Mouse (Mus musculus) lung, postnatal 4 days (tissue): ENCODE results near the gene Actn4.

Experiments used
- DNase-seq, 2 experiments: peaks; one replicate each; pipeline ENCODE4 v3.0.0; 2021

Actn4 gene

DNA sequence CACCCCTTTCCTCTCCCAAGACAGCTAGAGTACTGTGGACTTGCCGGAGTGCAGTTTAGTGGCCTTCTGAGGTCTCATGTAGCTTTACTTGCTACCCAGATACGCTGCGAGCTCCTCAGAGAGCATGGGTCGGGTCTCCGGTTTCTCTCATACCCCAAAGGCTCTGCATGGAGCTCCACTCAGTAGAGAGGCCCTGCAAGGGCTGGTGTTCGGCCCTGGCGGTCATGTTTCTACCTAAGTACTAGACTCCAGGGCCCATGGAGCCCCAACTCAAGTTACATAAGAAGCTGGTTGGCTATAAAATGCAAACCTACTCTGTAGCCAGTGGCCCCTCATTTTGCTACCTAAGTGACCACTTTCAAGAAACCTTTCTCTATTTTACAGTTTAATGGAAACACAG, 13.4 kb downstream of the Actn4 start:
- no peak for DNase-seq

DNA sequence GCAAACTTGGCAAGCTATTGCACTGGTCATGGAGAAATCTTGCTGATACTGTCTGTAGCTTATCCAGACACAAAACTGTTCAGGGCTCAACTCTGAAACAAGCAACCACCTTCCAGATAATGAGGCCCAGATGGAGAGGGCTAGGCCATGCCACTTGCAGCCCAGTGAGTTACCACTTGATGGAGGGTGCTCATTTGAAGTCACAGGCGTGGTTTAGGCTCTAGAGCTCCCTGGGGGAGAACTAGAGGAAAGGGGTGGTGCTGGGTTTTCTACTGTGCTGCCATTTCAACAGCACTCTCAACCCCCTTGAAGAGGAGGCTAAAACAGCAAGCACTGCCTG, 15.9 kb downstream of the Actn4 start:
- DNase-seq = no peak

DNA sequence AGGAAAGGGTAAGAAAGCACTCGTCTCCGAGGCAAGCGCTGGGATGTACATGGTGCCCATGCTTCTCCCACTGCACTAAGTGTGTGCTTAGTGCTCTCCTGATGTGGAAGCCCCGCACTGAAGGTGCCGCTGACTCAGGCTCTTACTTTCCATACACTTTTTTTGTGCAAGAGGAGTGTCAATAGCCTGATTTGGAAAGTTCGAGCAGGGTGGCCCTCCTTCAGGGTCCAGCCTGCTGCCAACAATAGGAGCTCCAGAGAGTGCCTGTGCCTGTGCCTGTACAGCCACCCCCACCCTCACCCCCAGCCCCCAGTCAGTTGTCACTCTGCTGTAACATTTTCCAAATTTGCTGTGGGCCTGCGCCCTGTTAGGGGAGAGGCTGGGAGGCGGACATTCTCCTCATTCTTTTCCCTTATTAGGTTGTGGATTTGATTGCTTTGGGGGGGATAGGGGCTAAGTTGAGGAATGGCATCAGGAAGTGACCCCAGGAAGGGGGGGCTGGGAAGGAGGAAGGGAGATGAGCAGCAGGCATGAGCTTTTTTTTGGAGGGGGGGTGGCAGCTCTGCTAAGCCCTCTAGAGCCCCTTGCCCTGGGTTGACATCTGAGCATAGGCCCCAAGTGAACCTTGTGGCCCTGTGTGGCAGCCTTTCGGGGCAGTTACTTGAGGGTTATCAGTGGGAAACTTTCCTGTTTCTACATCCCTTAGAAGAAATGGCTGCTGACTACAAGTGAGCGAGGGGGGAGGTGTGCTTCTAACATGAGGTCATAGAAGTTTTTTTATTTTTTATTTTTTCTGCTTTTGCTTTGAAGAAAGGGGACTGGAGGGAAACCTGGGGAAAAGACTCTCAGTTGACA, 16.5 kb downstream of the Actn4 start:
- peak; percentile 61 to 74 for DNase-seq

DNA sequence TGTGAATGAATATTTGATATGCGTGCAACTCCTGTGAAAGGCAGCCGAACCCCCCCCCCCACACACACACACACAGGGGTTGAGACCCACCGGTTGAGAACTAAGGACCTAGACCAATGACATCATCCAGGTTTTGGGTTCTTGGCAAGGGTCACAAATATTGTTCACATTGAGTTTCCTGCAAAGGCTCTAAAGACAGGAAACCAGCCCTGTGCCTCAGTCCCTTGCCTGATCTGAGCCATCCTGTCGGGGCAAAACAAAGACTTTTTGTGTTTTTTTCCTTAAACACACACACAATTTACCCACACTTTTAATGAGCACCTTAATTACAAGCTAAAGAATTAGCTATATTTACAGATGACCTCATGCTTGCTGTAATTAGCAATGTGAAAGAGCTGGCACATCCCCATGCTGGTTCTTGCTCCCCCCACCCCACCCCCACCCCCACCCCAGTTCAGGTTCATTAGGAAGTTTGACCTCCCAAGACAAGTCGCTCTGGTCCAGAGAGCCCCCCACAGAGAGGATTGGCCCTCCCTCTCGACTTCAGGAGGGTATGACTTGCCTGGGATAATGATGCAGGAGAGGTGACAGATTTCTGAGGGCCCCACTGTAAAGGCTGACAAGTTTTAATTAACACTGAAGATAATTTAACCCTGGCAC, 17.3 kb downstream of the Actn4 start:
- no peak for DNase-seq

DNA sequence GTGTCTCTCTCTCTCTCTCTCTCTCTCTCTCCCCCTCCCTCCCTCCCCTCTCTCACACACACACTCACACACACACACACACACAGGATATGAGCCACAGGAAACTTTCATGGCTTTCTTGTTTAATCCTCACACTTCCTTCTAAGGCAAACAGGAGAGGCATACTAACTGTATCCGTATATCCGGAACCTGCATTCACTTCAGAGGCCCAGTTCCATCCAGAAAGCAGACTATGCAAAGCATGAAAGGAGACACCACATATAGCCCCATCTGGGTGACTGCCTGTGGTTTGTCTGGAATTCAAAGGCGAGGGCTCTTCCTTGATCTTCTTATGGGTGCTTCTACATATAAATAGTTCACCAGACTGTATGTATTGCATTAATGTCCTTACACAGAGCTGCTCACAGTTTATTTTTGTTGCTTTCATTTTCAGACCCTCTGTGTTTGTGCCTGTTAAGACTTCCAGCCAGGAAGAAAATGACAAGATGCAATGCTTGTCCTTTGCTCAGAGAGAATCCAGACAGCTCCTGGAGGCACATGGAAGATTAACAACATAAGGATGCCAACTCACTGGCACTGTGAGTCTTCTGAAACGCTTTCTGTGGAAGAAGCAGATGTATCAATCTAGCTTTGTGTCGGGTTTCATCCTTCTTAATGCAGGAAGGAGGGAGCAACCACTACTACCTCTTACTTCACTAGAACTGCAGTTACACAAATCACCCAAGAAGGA, 18.5 kb downstream of the Actn4 start:
- no peak for DNase-seq

DNA sequence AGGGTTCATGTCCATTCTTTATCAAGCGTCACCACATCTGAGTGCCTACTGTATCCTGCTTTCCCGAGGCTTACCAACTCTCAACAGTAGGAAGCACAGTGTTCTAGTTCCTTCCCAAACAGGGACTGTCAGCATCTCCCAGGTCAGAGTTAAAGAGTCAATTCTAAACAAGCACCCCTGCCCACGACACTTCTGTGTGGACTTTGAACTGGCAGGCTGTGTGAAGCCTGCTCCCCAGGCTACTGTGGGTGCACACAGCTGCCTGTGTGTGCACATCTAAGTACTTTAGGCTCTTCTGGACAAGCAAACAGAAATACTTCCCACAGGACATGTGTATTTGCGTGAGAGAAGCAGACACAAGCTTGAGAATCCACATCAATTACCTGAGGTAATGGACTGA, 20.6 kb downstream of the Actn4 start:
- no peak for DNase-seq

DNA sequence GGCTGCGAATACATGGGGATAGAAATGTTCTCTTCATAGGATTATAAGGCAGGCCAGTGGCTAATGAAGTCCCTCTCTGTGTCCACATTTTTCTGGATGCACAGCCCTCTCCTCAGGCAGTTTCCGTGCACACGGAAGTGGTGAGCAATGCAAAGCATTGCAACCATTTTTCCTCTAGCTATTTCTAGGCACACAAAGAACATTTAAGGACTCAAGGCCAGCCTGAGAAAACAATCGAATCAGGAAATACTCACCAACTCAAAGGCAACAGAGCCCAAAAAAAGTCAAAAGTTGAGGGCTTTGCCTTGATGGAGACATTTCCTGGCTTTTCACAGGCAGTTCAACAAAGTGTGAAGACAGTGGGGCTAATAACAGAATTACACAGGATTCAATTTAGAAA, 21.0 kb downstream of the Actn4 start:
- DNase-seq = no peak

DNA sequence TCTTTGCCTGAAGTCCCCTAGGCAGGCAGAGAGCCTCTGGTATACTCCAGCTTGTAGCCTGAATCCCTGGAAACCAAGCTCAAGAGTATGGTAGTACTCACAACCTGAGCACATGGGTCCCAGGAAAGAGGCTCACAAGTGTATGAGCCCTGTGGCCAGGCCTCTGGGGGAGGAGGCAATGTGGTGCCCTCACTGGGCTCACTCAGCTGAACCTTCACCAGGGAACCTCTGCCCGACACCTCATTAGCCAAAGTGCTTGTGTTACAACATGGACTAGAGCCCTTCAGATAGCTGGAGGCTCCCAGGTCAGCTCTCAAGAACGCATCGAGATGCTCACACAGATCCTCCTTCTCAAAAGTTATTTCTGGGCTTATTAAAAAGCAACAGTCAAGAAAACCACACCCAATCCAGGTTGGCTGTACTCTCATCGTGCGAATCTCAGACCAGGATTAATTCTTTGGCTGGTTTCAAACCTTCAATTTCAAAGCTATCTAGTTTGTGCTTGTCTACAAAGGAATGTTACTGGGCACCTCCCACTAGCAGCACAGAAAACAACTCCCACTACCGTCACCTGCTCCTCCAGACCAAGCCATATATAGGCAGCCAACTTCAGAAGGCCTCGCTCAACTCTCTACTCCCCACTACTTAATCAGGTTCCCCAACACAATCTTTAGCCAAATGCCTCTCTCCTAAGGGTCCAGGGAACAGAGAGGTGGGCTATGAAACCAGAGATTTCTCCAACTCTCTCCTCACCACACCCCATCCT, 22.5 kb downstream of the Actn4 start:
- DNase-seq = no peak

DNA sequence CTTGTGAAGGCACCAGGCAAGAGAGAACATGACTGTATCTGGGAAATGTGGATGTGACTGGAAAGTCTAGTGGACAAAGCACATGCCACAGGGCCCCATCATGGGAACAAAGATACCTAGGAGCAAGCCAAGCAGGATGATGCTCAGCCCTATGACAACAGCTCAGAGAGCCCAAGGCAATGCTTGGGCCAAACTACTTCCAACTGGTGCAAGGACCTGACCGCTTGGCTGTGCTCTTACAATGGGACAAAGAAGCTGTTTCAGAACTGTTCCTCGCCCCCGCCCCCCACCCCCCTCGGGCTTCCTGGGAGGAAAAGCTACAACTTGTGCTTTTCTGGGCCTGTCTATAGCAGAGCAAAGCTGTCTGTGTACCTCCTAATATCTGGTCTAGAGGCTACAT, 23.5 kb downstream of the Actn4 start:
- no peak for DNase-seq

DNA sequence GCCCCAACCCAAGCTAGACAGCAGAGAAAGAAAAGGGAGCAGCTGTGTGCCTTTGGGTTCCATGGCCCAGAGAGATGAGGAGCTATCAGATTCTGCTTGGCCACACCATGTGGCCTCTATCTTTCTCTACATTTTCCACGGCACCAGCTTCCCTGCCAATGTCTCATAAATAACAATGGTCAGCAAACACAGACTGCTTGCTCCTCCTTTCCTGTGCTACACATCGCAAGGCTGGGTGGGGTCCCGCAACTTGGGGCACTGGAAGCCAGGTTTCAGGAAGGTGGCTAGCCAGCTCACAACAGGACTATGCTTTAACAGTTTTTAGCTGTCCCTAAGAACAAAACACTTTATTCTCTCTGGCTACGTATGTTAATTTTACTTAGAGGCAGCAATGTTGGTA, 25.4 kb downstream of the Actn4 start:
- peak; percentile 52 to 68 for DNase-seq

DNA sequence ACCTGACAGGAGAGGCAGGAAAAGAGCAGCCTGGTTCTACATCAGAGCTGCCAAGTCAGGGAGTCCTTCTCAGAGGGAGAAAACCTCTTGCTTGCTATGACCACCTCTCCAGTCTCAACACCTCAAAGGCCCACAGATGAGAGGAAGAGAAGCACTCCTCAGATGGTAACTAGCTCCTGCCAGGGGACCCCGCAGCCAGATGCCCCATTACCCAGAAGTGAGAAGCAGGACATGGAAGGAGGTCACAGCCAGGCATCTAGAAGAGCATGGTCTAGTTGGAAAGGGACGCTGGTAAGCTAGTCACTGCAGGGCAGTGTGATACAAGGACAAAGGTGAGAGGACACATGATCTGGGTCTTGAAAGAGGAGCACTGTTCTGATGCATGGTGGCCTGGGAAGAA, 28.3 kb downstream of the Actn4 start:
- DNase-seq = no peak

DNA sequence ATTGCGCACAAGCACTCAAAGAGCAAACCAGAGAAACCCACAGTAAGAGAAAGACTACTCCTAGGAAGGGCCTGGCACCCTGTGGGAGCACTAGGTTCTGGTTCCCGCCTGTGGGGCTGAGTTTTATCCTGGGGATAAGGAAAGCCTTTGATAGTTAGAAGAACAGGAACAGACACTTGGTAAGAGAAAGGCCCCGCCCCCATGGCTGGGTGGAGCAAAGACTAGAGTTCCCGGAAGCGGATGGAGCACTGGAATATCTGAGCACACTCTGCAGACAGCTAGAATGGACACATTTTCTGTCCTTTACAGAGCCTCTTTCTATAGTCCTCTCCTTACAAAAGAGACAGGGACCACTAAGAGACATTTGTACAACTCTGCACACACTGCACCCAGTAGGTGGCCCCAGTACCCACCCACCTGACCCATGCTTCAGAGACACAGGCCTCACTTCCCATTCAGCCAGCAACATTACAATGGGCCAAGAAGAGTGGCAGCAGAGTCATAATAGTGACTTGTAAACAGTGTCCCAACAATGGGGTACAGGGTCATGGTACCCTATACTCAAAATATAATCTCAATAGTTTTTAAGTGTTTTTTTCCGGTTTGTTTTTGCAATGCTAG, 29.6 kb downstream of the Actn4 start:
- peak; percentile 58 to 59 for DNase-seq

DNA sequence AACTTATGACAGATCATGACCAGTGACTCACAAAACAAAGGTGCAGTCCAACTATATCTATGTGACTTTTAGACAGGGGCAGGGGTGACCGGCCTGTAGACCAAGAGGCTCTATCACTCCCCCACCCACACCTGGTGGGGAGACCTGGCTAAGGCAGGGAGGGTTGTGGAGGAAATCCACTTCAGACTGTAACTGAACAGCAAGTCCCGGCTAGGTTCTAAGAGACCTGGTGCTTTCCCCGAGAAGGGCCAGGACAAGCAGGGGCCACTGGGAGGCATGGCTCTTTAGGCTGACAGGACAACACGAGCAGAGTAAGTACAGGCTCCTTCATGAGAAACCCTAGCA, 30.5 kb downstream of the Actn4 start:
- DNase-seq = peak; percentile 38 to 50

DNA sequence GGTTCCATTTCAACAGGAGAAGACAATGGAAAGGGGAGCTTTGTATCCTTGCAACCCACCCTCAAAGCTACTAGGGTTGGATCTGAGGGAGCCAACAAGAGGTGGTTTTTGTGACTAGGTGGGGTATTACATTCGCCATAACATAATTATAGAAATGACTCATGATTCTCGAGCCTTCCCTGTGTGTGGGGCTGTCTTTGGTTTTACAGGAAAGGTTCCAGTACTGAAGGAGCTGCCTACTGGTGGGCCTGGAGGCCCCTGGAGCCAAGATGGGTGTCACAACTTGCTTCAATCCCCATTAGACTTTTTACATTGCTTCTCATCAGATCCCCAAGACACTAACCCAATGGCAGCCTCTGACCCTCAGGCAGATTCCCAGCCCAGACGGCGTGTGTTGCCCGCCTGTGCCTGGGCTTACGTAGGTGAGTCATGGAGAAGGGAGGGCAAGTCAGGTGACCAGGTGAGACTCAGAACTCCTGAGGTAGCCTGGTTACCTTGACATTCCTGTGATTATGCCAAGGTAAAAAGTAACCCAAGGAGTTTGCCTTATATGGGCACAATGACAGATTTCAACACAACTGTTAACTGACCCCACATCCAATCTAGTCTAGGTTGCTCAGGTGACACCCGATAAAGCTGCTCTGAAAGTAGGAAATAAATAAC, 31.0 kb downstream of the Actn4 start:
- peak in 1 of 2 experiments; percentile 65 for DNase-seq

DNA sequence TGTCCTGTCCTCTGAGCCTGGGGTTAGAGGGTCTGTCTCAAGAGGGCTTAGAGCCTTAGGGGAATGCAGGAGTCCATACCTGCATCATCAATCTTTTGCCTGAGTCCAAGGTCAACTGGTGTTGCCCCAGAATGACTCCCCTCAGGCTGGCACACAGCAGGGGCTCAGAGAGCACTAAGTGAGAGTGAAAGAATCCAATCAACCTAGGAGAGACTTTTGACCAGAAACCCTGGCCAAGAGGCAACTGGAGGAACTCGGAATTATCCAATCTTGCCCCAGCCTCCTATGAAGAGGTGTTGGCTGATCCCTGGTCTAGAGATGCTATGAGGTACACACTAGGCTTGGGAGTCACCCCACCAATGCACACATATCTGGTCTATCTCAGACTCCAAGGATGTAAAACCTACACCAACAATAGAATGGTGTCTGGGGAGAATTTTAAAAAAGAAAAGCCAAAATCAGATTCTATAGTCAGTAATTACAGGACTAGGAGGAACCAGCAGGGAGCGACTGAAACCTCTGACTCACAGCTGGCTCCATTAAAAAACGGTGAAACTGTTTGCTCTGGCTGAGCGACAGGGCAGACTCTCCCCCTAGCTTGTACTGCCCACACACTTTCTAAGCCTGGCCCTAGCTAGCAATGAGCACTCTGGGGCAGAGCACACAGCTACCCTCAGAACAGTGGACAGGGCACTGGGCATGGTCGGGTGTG, 31.7 kb downstream of the Actn4 start:
- no peak for DNase-seq

DNA sequence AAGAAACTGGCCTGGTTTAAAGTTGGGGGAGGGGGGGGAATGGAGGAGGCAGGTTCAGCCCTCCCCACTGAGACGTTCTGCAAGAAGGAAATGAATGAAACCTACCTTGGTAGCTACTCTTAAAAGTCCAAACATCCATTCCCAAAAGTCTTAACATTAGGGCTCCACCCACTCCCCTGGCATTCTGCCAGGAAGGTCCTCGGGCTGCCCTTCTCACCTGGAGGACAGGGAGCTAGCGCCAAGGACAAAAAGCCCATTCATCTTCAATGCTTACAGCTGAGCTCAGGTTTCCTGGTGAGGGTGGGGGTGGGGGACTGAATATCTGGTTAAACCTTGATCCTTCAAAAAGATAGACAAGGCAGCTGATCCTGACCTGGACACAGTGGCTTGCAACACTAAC, 32.8 kb downstream of the Actn4 start:
- DNase-seq = peak; percentile 45 to 68

DNA sequence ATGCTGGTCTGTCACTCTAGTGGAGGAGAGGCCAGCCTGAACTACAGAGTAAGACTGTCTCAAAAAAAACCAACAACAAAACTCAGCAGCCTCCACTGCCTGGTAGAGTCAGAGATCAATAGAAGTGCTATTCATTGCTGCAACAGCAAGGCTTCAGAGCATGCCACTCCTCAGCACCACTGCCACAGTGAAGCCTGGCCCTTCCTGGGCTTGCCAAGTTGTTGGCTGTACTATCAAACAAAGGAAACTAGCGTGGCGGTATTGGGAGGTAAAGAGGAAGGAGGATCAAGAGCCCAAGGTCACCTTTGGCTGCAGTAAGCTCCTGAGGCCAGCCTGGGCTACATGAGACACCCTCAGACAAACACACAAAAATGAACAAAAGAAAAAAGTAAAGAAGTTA, 36.0 kb downstream of the Actn4 start:
- no peak for DNase-seq

DNA sequence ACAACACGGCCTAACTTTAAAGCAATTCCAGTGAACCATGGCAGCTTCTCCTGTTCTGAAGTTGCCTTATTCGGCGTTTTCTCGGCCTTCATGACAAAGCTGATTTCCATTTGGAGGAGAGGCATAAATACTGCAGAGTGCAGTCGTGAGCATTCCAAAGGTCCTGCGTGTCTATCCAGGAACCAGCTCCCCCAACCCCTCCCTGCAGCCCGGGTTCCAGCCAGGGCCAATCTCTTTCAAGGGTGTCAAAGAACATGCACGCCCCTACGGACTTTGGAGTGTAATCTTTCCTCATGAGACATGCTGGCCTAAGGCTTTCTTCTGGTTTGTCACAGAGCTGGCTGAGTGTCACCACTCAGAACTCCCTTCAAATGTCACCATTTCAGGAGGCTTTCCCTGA, 36.8 kb downstream of the Actn4 start:
- peak; percentile 72 to 83 for DNase-seq

DNA sequence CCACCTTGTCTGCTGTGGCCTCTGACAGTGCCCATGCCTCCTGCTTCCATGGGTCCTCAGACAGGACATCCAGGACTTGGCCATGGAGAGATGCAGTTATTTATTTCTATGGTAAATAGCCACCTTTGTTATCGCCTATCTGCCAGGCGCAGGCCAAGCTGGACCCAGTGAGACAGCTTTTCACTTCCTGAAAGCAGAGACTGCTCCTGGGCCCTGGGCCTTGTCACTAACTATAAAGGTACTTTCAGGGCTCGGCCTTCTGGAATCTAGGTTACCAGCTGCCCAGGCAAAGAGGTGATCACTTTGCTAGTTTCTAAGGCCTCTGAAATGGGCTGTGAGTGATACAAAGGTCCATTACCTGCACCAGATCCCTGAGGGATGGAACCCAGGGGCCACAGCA, 37.3 kb downstream of the Actn4 start:
- DNase-seq = no peak

DNA sequence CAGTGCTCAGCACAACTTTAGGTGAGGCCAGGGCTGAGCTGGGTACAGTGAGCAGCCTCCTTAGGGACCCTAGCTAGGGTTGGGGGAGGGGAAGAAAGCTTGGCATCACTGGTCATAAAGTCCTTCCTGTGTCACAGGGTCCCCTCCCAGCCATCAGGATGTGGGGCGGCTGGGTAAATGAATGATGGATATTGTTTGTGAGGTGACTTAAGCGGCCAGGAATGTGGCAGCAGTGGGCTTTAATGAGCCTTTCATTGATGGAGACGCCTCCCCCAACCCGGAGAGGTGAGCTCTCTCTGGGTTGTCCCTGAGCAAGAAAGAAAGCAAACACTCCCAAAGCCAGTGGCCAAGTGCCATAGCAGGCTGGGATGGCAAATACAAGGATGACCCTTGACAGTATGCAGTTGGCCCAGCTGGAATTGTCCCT, 38.3 kb downstream of the Actn4 start:
- DNase-seq = peak; percentile 68 to 77

DNA sequence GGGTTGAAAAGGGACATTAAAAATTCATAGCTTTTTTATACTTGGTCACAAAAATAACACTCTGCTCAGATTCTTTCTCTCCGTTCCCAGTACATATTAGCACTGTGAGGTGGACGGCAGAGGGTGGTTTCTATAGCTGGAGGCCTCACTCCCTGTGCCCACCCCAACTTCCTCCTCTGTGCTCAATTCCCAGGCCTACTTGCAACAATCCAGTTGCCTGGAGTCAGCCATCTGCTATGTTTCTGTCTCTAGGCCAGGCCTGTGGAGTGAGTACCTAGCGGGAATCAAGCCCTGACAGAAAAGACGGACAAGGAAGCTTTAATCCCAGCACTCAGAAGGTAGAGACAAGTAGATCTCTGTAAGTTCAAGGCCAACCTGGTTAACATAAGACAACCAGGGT, 39.5 kb downstream of the Actn4 start:
- no peak for DNase-seq
